In the genomic region with DNA sequence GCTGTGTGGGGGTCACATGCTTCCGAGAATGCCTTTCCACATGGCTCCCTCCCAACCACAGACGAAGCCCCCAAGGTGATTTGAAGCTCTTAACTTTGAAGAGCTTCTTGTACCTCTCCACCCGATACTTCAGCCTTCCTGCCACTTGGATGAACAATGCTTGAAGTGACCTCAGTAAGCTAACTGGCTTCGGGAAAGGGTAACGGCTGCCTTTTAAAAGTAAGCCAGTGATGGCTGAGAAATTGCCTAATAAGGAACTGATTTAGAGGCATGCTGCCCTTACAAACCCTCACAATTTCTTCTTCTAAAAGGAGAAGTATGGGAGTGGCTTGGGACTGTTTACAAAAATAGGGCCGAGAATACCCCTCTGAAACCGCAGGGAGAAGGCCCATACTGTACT, we compare ENCODE assay signal across 16 mouse cellular contexts. TPM values are rescaled to one million over a fixed set of nuclear protein-coding genes. Genes with fewer than 3 reads are reported as not detected.
A peak's percentile ranks its signal among the peaks of the same experiment; 100 is the strongest.
DNase-seq lines count a peak whose midpoint lies in the region; ATAC-seq and TF ChIP-seq lines count a peak whose summit lies in the region.
"Had no signal": no experiment of that assay in that cellular context is flagged by ENCODE, and none has a peak within 500 bp of the region (broad histone marks: within the 10 kb centered on the region; RNA-seq: fewer than 3 reads in every experiment).

No protein-coding gene starts in this region.

- H3K4me3 ChIP-seq in bone marrow, adult 2 months (replicated peaks; ENCODE audit: control insufficient read depth, low read depth, low read length), result no peak overlapping the region
- H3K4me3 ChIP-seq in brown adipose tissue, adult 24 weeks (ENCODE audit: insufficient read depth, low read depth, low read length), result no peak overlapping the region
- H3K4me3 ChIP-seq in lung, embryonic 16.5 days (ENCODE audit: low read length), result no peak overlapping the region
- H3K4me3 ChIP-seq in thymus, adult 2 months (ENCODE audit: control insufficient read depth, insufficient read depth, low read length), result no peak overlapping the region
- H3K4me3 ChIP-seq: embryonic facial prominence, embryonic 12.5 days; kidney, embryonic 15.5 days; neural tube, embryonic 13.5 days had no signal

- peak; percentile 89 for ATAC-seq in lung, embryonic 16.5 days (ENCODE audit: low read depth)
- ATAC-seq in megakaryocyte progenitor cell, adult 5-6 weeks (replicated peaks; ENCODE audit: poor library complexity), result peak; percentile 84

- H3K36me3 ChIP-seq in lung, embryonic 16.5 days (ENCODE audit: control insufficient read depth, insufficient read depth, low read length), result no peaks in the 10 kb centered on the region
- no peaks in the 10 kb centered on the region for H3K36me3 ChIP-seq in thymus, adult 2 months (ENCODE audit: control insufficient read depth, insufficient read depth, low read length)
- H3K36me3 ChIP-seq: embryonic facial prominence, embryonic 12.5 days; kidney, embryonic 15.5 days; neural tube, embryonic 13.5 days had no signal

- WGBS in bone marrow, adult 2 months, result 24% methylated on average over 7 of the region's 7 CpGs
- WGBS in lung, embryonic 16.5 days, result 44% methylated on average over 7 of the region's 7 CpGs
- WGBS in thymus, adult 2 months, result 54% methylated on average over 7 of the region's 7 CpGs

- no peaks in the 10 kb centered on the region for H3K27me3 ChIP-seq in lung, embryonic 16.5 days (ENCODE audit: control insufficient read depth, insufficient read depth, low read depth, low read length)
- no peaks in the 10 kb centered on the region for H3K27me3 ChIP-seq in thymus, adult 2 months (ENCODE audit: control insufficient read depth, insufficient read depth, low read length)
- H3K27me3 ChIP-seq: embryonic facial prominence, embryonic 12.5 days; kidney, embryonic 15.5 days; neural tube, embryonic 13.5 days had no signal

- peaks cover 4% of the 10 kb centered on the region for H3K4me1 ChIP-seq in bone marrow, adult 2 months (ENCODE audit: control insufficient read depth, insufficient read depth, low read length)
- H3K4me1 ChIP-seq in brown adipose tissue, adult 24 weeks (ENCODE audit: control insufficient read depth, insufficient read depth, insufficient read length, low read length), result peaks cover 10% of the 10 kb centered on the region; the same call in 1 of the 2 replicates
- peaks cover 7% of the 10 kb centered on the region for H3K4me1 ChIP-seq in lung, embryonic 16.5 days (replicated peaks; ENCODE audit: control insufficient read depth, insufficient read depth, low read length)
- H3K4me1 ChIP-seq in thymus, adult 2 months (replicated peaks; ENCODE audit: control insufficient read depth, insufficient read depth, low read length), result peaks cover 1% of the 10 kb centered on the region; the same call in 1 of the 2 replicates
- H3K4me1 ChIP-seq: embryonic facial prominence, embryonic 12.5 days; kidney, embryonic 15.5 days; neural tube, embryonic 13.5 days had no signal

- H3K27ac ChIP-seq in bone marrow, adult 2 months (ENCODE audit: control insufficient read depth, insufficient read depth, low read depth, low read length, poor library complexity), result peak overlapping the region; percentile 76
- peak overlapping the region; percentile 52 for H3K27ac ChIP-seq in brown adipose tissue, adult 24 weeks (replicated peaks; ENCODE audit: low read depth, low read length)
- no peak overlapping the region for H3K27ac ChIP-seq in lung, embryonic 16.5 days (ENCODE audit: low read length)
- H3K27ac ChIP-seq in thymus, adult 2 months (ENCODE audit: control insufficient read depth, insufficient read depth, low read length), result no peak overlapping the region
- H3K27ac ChIP-seq: embryonic facial prominence, embryonic 12.5 days; kidney, embryonic 15.5 days; neural tube, embryonic 13.5 days had no signal

- no peak for DNase-seq in thymus, adult 2 months
- DNase-seq in T-cell, adult 2 months (ENCODE audit: low spot score), result no peak
- no peak for DNase-seq in cerebellum, adult 11 months
- DNase-seq: adrenal gland, postnatal 10 days; cerebellum, postnatal 25 days; gastrocnemius, postnatal 25 days; right cerebral cortex, postnatal 4 days had no signal

- no peak overlapping the region for H3K4me2 ChIP-seq in lung, embryonic 16.5 days (ENCODE audit: low read depth, low read length)
- H3K4me2 ChIP-seq: embryonic facial prominence, embryonic 12.5 days; kidney, embryonic 15.5 days; neural tube, embryonic 13.5 days had no signal

- no peak overlapping the region for H3K9ac ChIP-seq in lung, embryonic 16.5 days (ENCODE audit: low read length)
- H3K9ac ChIP-seq: embryonic facial prominence, embryonic 12.5 days; kidney, embryonic 15.5 days; neural tube, embryonic 13.5 days had no signal

- TF ChIP-seq CTCF in bone marrow, adult 2 months (IDR thresholded peaks at IDR 0.05; ENCODE audit: control insufficient read depth, insufficient read depth, low read length), result no peak
- no peak for TF ChIP-seq CTCF in thymus, adult 2 months (IDR thresholded peaks at IDR 0.05; ENCODE audit: borderline replicate concordance, control insufficient read depth, extremely low read depth, insufficient read depth, low read length, poor library complexity)

- no peak for TF ChIP-seq POLR2A in bone marrow, adult 2 months (IDR thresholded peaks at IDR 0.05; ENCODE audit: borderline replicate concordance, control insufficient read depth, low read depth, low read length)
- TF ChIP-seq POLR2A in thymus, adult 2 months (IDR thresholded peaks at IDR 0.05; ENCODE audit: control insufficient read depth, extremely low read depth, insufficient read depth, low read length, poor library complexity), result no peak

- no peaks in the 10 kb centered on the region for H3K9me3 ChIP-seq in lung, embryonic 16.5 days (ENCODE audit: control insufficient read depth, low read length)
- H3K9me3 ChIP-seq: embryonic facial prominence, embryonic 12.5 days; kidney, embryonic 15.5 days; neural tube, embryonic 13.5 days had no signal

RNA-seq across cellular contexts. Expression of a gene that starts 55.4 kb away (rescaled TPM):
- polyA plus RNA-seq in bone marrow, adult 2 months (2011; ENCODE audit: insufficient read depth, insufficient read length, low replicate concordance, missing spikeins), result 3.9 TPM in 1 of 2 replicates, not detected in the other
- not detected in 2 replicates for polyA plus RNA-seq in brown adipose tissue, adult 24 weeks (2012; ENCODE audit: insufficient read depth, insufficient read length, missing spikeins)
- polyA plus RNA-seq in lung, embryonic 16.5 days (2015; fragmentation: Nextera tagmentation; extraction: Ambion mirVana), result 0.28 TPM in 1 of 2 replicates, not detected in the other
- 0.15 and 0.81 TPM in 2 replicates for total RNA-seq in megakaryocyte progenitor cell, adult 5-6 weeks (2015)
- total RNA-seq in megakaryocyte progenitor cell, adult 5-6 weeks (2017), result 0.37 TPM in 1 of 2 replicates, not detected in the other
- polyA plus RNA-seq in thymus, adult 2 months (2012; rRNA removed), result not detected in 2 replicates
- total RNA-seq: gastrocnemius, postnatal 25 days; MEL; midbrain, postnatal 0 days had no signal
- polyA plus RNA-seq: neural tube, embryonic 13.5 days had no signal

Comparison
In these comparisons a context has a peak if more than half of its experiments do, and no peak if none do; other contexts are left out.
1. H3K27ac ChIP-seq: peak in bone marrow, adult 2 months (single experiment) and brown adipose tissue, adult 24 weeks (single experiment); none in lung, embryonic 16.5 days (single experiment) and thymus, adult 2 months (single experiment).